Mouse (Mus musculus): ENCODE data around the gene Caap1.

DNA sequence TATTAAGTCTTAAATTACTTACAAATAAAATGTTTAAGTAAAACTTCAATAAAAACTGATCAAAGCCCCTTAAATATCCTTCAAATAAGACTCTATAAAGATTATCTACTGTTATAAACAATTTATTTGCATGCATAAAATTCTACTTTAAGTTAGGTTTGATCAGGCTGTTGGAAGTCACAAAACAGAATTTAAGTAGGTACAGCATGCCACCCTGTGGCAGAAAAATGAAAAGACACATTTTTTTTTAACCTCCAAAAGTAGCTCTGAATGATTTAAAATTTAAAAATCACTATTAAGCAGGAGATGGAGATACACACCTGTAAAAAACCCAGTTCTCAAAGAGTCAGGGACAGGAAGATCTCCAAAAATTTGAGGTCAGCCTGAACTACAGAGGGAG is 33.3 kb downstream of the Caap1 start:
- TF ChIP-seq CTCF (IDR thresholded peaks at IDR 0.05; ENCODE audit: control insufficient read depth, insufficient read depth, insufficient read length) (no peak), FOSL1 (IDR thresholded peaks at IDR 0.05; ENCODE audit: insufficient read depth, low read length, poor library complexity, severe bottlenecking) (no peak), MYOD1 (IDR thresholded peaks at IDR 0.05; ENCODE audit: control insufficient read depth, insufficient read length, low read depth) (no peak), MAX (IDR thresholded peaks at IDR 0.05) (no peak), MYOG (IDR thresholded peaks at IDR 0.05; ENCODE audit: control insufficient read depth, extremely low read depth, insufficient read length) (no peak)
